Mouse (Mus musculus) hindbrain, embryonic 15.5 days (tissue): ENCODE measurements around the gene Rad54l. TPM values are rescaled to one million over a fixed set of nuclear protein-coding genes. Genes with fewer than 3 reads are reported as not detected.

Experiments used
- ATAC-seq: fragments of 200-750 bp; cut with Nextera tagmentation; 2 replicates; pipeline ENCODE4 v1.8.0; 2017; ENCODE audit warnings: low read depth, moderate number of reproducible peaks, moderate TSS enrichment; ENCODE audit not compliant: low FRiP score
- H3K27ac ChIP-seq: fragments of 300-500 bp; sonication (generic); replicated peaks from 2 replicates; pipeline ENCODE4 v1.5.1; 2015; ENCODE audit warnings: mild to moderate bottlenecking, inconsistent platforms
- H3K27me3 ChIP-seq: fragments of 300-500 bp; sonication (generic); 2 replicates; pipeline ENCODE4 v1.6.1; 2015; ENCODE audit warnings: control low read depth, inconsistent platforms
- H3K36me3 ChIP-seq: fragments of 300-500 bp; sonication (generic); 2 replicates; pipeline ENCODE4 v1.6.1; 2015; ENCODE audit warnings: control low read depth, inconsistent platforms
- H3K4me1 ChIP-seq: fragments of 300-500 bp; sonication (generic); replicated peaks from 2 replicates; pipeline ENCODE4 v1.6.1; 2015; ENCODE audit warnings: control low read depth, inconsistent platforms
- H3K4me2 ChIP-seq: fragments of 300-500 bp; sonication (generic); 2 replicates; pipeline ENCODE4 v1.6.1; 2015; ENCODE audit warnings: moderate library complexity, mild to moderate bottlenecking, inconsistent platforms
- H3K4me3 ChIP-seq: fragments of 300-500 bp; sonication (generic); 2 replicates; pipeline ENCODE4 v1.5.1; 2015; ENCODE audit warnings: mild to moderate bottlenecking, inconsistent platforms
- H3K9ac ChIP-seq: fragments of 300-500 bp; sonication (generic); 2 replicates; pipeline ENCODE4 v1.6.1; 2015; ENCODE audit warnings: inconsistent platforms
- H3K9me3 ChIP-seq: fragments of 300-500 bp; sonication (generic); 2 replicates; pipeline ENCODE4 v1.6.1; 2016; ENCODE audit warnings: control low read depth, inconsistent platforms
- WGBS: fragments of 180-500 bp; shearing (Covaris S2); methylation state at CpG from one replicate; pipeline ENCODE4 v1.1.7; 2015; 5-methylcytosine and 5-hydroxymethylcytosine counted together
- polyA plus RNA-seq: library from polyadenylated mRNA; unstranded; fragments of >200 nt; fragmentation: Nextera tagmentation; extraction: Ambion mirVana; gene quantifications from 2 replicates; pipeline ENCODE4 v1.2.1, GENCODE M21; 2015

Gene Rad54l
- 9.9 and 10.7 TPM in 2 replicates for polyA plus RNA-seq

GRCm38 (mm10) chr4:116123602-116124519 lies at the start of gene Rad54l, which contains the start of gene Pomgnt1:
Gene Rad54l, minus strand, starts transcription at chr4:116123690.
Gene Pomgnt1, plus strand, starts transcription at chr4:116123840.
- Histone ChIP-seq H3K4me3 (peak within 1 kb of the TSS; percentile 57), H3K27me3 (no peaks in the 10 kb centered on the region), H3K4me2 (peak within 1 kb of the TSS; percentile 77), H3K27ac (peak within 1 kb of the TSS; percentile 66), H3K9ac (peak within 1 kb of the TSS; percentile 54), H3K9me3 (no peaks in the 10 kb centered on the region), H3K36me3 (no peaks in the 10 kb centered on the region), H3K4me1 (peaks cover 19% of the 10 kb centered on the region)
- ATAC-seq, result peak; percentile 97
- 5% methylated on average over 24 of the region's 24 CpGs for WGBS

GRCm38 (mm10) chr4:116173072-116173471 lies 49.6 kb upstream of the Rad54l start, which contains the start of the genes 1700042G07Rik and Gm49337:
Gene 1700042G07Rik, plus strand, starts transcription at chr4:116173372.
Gene Gm49337, plus strand, starts transcription at chr4:116173384.
- Histone ChIP-seq H3K36me3 (no peaks in the 10 kb centered on the region), H3K27ac (no peak within 1 kb of the TSS), H3K4me2 (no peak within 1 kb of the TSS), H3K9me3 (no peaks in the 10 kb centered on the region), H3K27me3 (no peaks in the 10 kb centered on the region), H3K4me1 (peaks cover 15% of the 10 kb centered on the region), H3K9ac (no peak within 1 kb of the TSS), H3K4me3 (no peak within 1 kb of the TSS)
- ATAC-seq, result no peak
- 78% methylated on average over 6 of the region's 6 CpGs for WGBS

DNA sequence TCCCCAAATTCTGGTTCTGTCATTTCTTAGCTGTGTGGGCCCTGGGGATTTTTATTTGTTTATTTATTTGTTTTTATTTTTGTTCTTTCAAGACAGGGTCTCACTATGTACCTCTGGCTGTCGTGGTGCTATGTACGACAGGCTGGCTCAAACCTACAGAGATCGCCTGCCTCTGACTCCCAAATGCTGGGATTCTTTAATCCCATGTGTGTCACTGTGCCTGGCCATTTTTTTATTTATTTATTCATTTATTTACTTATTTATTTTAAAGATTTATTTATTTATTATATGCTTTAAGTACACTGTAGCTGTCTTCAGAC lies 45.8 kb upstream of the Rad54l start:
- 77% methylated on average over 3 of the region's 3 CpGs for WGBS
- no peak overlapping the region for H3K4me3 ChIP-seq
- H3K9ac ChIP-seq, result no peak overlapping the region
- no peaks in the 10 kb centered on the region for H3K36me3 ChIP-seq
- H3K4me1 ChIP-seq, result no peaks in the 10 kb centered on the region
- no peak overlapping the region for H3K27ac ChIP-seq
- H3K4me2 ChIP-seq, result no peak overlapping the region
- H3K9me3 ChIP-seq, result no peaks in the 10 kb centered on the region
- H3K27me3 ChIP-seq, result no peaks in the 10 kb centered on the region
- no peak; the same call in 1 of the 2 replicates for ATAC-seq

DNA sequence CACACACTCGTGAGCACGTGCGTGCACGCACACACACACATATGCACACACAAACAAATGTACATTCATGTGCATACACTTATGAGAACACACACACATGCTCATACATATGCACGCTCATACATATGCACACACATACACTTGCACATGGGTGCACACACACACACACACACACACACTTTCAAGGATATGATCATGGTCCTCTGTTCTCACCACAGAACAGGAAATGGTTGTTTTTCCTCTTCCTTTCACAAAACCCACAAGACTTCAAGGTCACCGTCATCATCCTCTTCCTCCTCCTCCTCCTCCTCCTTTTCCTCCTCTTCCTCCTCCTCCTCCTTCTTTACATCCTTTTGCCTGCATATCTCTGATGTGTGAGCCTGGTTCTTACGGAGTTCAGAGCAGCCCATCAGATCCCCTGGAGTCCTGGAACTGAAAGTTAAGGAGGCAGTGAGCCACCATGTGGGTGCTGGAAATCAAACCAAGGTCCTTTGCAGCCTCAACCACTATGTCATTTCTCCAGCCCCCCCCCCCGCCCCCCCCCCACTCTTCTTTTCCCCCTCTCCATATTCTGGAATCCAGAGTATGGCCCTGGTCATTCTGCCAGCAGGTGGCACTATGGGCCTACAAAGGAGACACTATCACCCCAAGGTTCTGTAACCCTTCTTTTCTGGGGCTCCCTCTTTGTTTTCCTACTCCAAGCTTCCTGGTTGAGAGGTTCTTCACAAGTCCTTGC lies 45.3 kb upstream of the Rad54l start:
- Histone ChIP-seq H3K27me3 (no peaks in the 10 kb centered on the region), H3K4me1 (no peaks in the 10 kb centered on the region), H3K36me3 (no peaks in the 10 kb centered on the region), H3K27ac (no peak overlapping the region), H3K9ac (no peak overlapping the region), H3K4me2 (no peak overlapping the region), H3K9me3 (no peaks in the 10 kb centered on the region), H3K4me3 (no peak overlapping the region)
- 84% methylated on average over 7 of the region's 8 CpGs for WGBS
- ATAC-seq, result peak; percentile 51; the same call in 1 of the 2 replicates

- Histone ChIP-seq H3K4me2 (no peak within 1 kb of the TSS), H3K27me3 (no peaks in the 10 kb centered on the region), H3K9ac (no peak within 1 kb of the TSS), H3K4me3 (no peak within 1 kb of the TSS), H3K27ac (no peak within 1 kb of the TSS), H3K4me1 (no peaks in the 10 kb centered on the region), H3K9me3 (no peaks in the 10 kb centered on the region), H3K36me3 (no peaks in the 10 kb centered on the region)
- WGBS, result 35% methylated on average over 7 of the region's 7 CpGs
- no peak for ATAC-seq
Observed at GRCm38 (mm10) chr4:116167404-116167803, 43.9 kb upstream of the Rad54l start, which contains the start of gene Tspan1. Gene Tspan1, minus strand, starts transcription at chr4:116167601.

- no peaks in the 10 kb centered on the region for H3K9me3 ChIP-seq
- no peak overlapping the region for H3K9ac ChIP-seq
- H3K4me2 ChIP-seq, result no peak overlapping the region
- no peak for ATAC-seq
- H3K27me3 ChIP-seq, result no peaks in the 10 kb centered on the region
- H3K4me1 ChIP-seq, result no peaks in the 10 kb centered on the region
- no peaks in the 10 kb centered on the region for H3K36me3 ChIP-seq
- H3K27ac ChIP-seq, result no peak overlapping the region
- H3K4me3 ChIP-seq, result no peak overlapping the region
- 75% methylated on average over 8 of the region's 8 CpGs for WGBS
Observed at GRCm38 (mm10) chr4:116165708-116166407, 42.4 kb upstream of the Rad54l start.

- WGBS, result 84% methylated on average over 2 of the region's 2 CpGs
- H3K27ac ChIP-seq, result no peak overlapping the region
- H3K27me3 ChIP-seq, result no peaks in the 10 kb centered on the region
- H3K4me1 ChIP-seq, result no peaks in the 10 kb centered on the region
- no peaks in the 10 kb centered on the region for H3K36me3 ChIP-seq
- no peak for ATAC-seq
- H3K9me3 ChIP-seq, result no peaks in the 10 kb centered on the region
- H3K4me3 ChIP-seq, result no peak overlapping the region
- H3K4me2 ChIP-seq, result no peak overlapping the region
- H3K9ac ChIP-seq, result no peak overlapping the region
Observed at GRCm38 (mm10) chr4:116164759-116165554, 41.5 kb upstream of the Rad54l start.

DNA sequence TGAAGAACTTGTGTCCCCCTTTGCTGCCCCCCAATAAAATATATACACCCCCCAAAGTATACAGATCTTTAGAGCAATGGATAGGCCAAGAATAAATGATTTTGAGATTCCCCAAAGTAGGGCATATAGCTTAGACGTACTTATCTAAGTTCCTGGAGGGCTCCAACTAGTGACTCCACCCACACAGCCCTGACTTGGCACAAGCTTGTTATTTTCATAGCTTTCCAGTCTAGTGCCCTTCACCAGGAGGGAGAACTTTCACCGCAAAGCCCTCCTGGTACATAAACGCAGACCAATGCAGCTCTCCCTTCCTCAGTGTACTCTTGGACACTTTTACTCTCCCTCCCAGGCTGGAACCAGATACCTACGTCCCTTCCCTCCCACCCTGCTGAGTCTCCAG lies 38.7 kb upstream of the Rad54l start:
- 84% methylated on average over 4 of the region's 4 CpGs for WGBS
- ATAC-seq, result no peak
- H3K4me3 ChIP-seq, result no peak overlapping the region
- H3K4me2 ChIP-seq, result no peak overlapping the region
- H3K27ac ChIP-seq, result no peak overlapping the region
- no peaks in the 10 kb centered on the region for H3K4me1 ChIP-seq
- H3K9ac ChIP-seq, result no peak overlapping the region
- H3K27me3 ChIP-seq, result no peaks in the 10 kb centered on the region
- no peaks in the 10 kb centered on the region for H3K9me3 ChIP-seq
- peaks cover 12% of the 10 kb centered on the region for H3K36me3 ChIP-seq

- Histone ChIP-seq H3K27me3 (no peaks in the 10 kb centered on the region), H3K4me3 (no peak overlapping the region), H3K4me1 (no peaks in the 10 kb centered on the region), H3K27ac (no peak overlapping the region), H3K9me3 (no peaks in the 10 kb centered on the region), H3K4me2 (no peak overlapping the region), H3K9ac (no peak overlapping the region), H3K36me3 (peaks cover 25% of the 10 kb centered on the region)
- no peak for ATAC-seq
- 79% methylated on average over 3 of the region's 3 CpGs for WGBS
Observed at GRCm38 (mm10) chr4:116160769-116161168, 37.3 kb upstream of the Rad54l start.

DNA sequence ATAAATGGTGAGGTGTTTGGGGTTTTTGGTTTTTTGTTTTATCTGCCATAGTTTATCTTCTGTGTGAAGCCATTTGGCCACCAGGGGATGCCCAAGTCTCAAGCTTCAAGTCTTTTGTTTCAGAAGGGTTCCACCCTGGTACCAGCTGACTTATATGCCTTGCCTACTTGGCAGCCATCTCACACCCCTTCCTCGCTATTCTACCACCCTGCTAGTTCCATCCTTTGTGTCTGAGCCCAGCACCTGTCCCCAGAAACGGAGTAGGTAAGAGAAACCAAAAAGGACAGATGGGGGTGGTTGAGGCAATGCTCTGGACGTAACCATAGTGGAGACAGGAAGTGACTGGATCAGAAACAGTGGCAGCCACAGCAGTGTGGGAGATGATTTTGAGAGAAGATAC lies 36.4 kb upstream of the Rad54l start:
- H3K4me3 ChIP-seq, result no peak overlapping the region
- H3K36me3 ChIP-seq, result peaks cover 33% of the 10 kb centered on the region
- no peak overlapping the region for H3K27ac ChIP-seq
- no peak for ATAC-seq
- H3K4me2 ChIP-seq, result no peak overlapping the region
- H3K9me3 ChIP-seq, result no peaks in the 10 kb centered on the region
- 71% methylated on average over 3 of the region's 3 CpGs for WGBS
- no peaks in the 10 kb centered on the region for H3K27me3 ChIP-seq
- H3K4me1 ChIP-seq, result no peaks in the 10 kb centered on the region
- no peak overlapping the region for H3K9ac ChIP-seq

- Histone ChIP-seq H3K27me3 (no peaks in the 10 kb centered on the region), H3K9ac (no peak overlapping the region), H3K36me3 (peaks cover 51% of the 10 kb centered on the region), H3K9me3 (no peaks in the 10 kb centered on the region), H3K4me2 (no peak overlapping the region), H3K4me3 (no peak overlapping the region), H3K27ac (no peak overlapping the region), H3K4me1 (no peaks in the 10 kb centered on the region)
- 91% methylated on average over 2 of the region's 2 CpGs for WGBS
- no peak for ATAC-seq
Observed at GRCm38 (mm10) chr4:116157882-116158281, 34.4 kb upstream of the Rad54l start.
